18 mouse cellular contexts compared by ENCODE assay signal in the genomic region with DNA sequence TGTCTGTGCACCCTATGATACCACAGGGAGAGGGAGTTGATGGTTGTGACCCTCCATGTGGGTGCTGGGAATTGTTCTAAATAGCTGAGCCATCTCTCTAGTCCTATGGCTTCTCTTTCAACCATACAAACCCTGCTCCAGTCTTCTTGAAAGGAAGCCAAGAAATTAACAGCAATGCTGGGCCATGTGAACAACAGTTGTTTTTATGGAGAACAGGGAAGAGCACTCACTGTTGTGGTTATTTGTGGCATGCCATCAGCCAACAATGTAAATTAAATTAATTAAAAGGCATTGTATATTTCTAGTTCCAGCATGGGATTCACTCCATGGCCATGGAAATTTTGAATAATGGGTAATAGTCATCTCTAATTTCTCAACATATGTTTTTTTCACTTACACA.
"Had no signal": no experiment of that assay in that cellular context is flagged by ENCODE, and none has a peak within 500 bp of the region (broad histone marks: within the 10 kb centered on the region; RNA-seq: fewer than 3 reads in every experiment).

No protein-coding gene starts in this region.

- H3K36me3 ChIP-seq: midbrain, embryonic 10.5 days; midbrain, embryonic 12.5 days; neural tube, embryonic 13.5 days; neural tube, embryonic 15.5 days had no signal

- ATAC-seq: midbrain, embryonic 16.5 days had no signal

- H3K9me3 ChIP-seq: midbrain, embryonic 10.5 days; midbrain, embryonic 12.5 days; neural tube, embryonic 13.5 days; neural tube, embryonic 15.5 days had no signal

- H3K4me2 ChIP-seq: lung, embryonic 14.5 days; midbrain, embryonic 12.5 days; neural tube, embryonic 13.5 days; neural tube, embryonic 15.5 days had no signal

- DNase-seq: lung, adult 18-20 months; lung, embryonic 14.5 days; lung, postnatal 10 days; lung, postnatal 4 days; midbrain, embryonic 14.5 days; right cerebral cortex, adult 18-20 months; right cerebral cortex, postnatal 25 days; right cerebral cortex, postnatal 4 days; spleen, adult 18-20 months; thymus, adult 18-20 months; thymus, postnatal 25 days; thymus, postnatal 4 days had no signal

- H3K27me3 ChIP-seq: midbrain, embryonic 12.5 days; neural tube, embryonic 13.5 days; neural tube, embryonic 15.5 days had no signal

- H3K4me3 ChIP-seq: midbrain, embryonic 10.5 days; midbrain, embryonic 12.5 days; myocyte; neural tube, embryonic 13.5 days; neural tube, embryonic 15.5 days had no signal

- H3K27ac ChIP-seq: midbrain, embryonic 10.5 days; midbrain, embryonic 12.5 days; neural tube, embryonic 13.5 days; neural tube, embryonic 15.5 days had no signal

- H3K9ac ChIP-seq: lung, embryonic 14.5 days; midbrain, embryonic 12.5 days; neural tube, embryonic 13.5 days; neural tube, embryonic 15.5 days had no signal

- H3K4me1 ChIP-seq: neural tube, embryonic 15.5 days had no signal
